Mouse (Mus musculus): Measurements from ENCODE around the gene Mitf.

Mitf gene

GRCm38 (mm10) chr6:98046295-98047108 is 239.7 kb downstream of the Mitf start:
- DNase-seq (ENCODE audit: low read depth, low spot score), result no peak

DNA sequence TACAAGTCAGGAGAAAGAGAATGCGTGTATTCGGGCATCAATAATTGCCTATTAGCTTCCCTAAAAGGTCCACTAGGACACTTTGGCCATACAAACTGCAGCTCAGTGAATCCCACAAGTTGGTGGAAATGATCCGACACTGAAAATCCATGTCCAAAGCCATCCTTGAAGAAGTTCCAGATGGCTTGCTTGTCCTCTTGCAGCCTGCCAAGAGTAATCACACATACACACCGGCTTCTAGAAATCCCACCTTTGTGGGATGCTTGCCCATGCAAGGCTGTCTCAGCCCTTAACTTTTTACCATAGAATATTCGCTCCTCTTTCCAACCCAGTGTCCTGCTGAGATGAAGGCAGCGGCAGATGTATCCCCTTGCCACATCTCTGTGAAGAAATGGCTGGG is 240.9 kb downstream of the Mitf start:
- DNase-seq (ENCODE audit: low read depth, low spot score), result no peak

DNA sequence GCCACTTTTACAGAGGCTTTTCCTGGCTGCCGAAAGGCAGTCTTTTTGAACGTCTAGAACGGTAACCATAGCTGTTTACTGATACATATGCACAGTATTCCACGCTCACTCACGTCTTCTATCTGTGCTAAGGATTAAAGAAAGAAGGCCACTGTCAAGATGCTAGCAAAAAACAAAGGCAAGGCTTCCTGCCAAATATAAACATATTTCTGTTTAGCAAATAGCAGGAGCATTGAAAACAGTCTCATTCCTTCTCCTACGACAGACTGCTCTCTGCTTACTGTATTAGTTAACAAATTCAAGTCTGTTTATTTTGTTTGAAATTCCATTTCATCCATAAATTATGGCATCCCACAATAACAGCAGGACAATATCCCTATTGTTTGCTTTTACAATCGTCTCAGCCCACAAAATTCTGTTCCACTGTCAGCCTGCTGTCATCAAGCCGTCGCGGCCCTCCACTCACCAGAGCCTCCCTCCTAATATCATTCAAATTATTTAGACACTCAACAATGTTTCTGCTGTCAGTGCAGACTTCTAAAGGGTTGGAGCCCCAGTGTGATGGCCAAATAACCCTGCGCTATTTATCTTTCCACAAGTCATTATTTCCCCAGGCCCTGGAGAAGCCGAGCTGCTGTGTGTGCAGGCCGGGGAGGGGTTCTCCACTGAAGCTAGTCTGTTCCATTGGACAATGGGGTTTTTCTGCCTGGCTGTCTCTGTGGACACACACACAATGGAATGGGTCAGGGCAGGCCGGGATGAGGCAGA is 242.0 kb downstream of the Mitf start:
- DNase-seq (ENCODE audit: low read depth, low spot score), result no peak

GRCm38 (mm10) chr6:98049551-98049950 is 242.7 kb downstream of the Mitf start:
- no peak for DNase-seq (ENCODE audit: low read depth, low spot score)

DNA sequence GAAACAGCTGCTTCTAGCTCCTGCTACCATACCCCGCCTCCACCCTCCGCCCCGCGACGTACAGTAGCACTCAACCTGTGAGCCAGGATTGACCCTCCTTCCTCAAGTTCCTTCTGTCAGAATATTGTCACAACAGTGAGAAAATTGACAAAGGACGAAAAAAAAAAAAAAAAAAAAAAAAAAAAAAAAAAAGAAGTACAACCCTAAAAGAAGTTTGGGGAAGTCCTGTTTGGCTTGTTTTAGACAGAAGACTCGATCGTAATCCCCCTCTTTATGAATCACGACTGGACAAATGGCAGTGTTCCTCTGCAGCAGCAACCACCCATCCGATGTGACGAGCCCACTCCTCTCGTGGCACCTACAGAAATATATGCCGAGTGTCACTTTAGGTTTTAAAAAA is 255.0 kb downstream of the Mitf start:
- no peak for DNase-seq (ENCODE audit: low read depth, low spot score)

- no peak for DNase-seq (ENCODE audit: low read depth, low spot score)
These were observed 258.1 kb downstream of the Mitf start for GRCm38 (mm10) chr6:98064926-98065325.

DNA sequence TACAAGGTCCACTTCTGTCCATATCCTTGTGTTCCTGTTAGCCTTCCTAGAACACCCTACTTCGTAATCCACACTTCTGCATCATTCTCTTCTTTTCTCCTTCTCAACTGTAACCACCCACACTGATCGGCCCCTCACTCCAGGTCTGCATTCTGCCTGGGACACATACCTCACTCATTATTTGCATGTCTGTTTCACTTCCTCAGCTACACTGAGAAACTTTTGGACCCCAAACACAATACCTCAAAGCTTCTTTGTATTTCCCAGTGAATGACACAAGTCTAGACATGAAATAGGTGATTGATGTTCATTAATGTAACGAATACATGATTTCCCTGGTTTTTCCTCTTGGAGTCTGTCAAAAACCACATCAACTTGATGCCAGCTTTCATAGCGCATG is 259.6 kb downstream of the Mitf start:
- DNase-seq (ENCODE audit: low read depth, low spot score), result no peak

Measured in retina, postnatal 7 days (tissue).